In the genomic region with DNA sequence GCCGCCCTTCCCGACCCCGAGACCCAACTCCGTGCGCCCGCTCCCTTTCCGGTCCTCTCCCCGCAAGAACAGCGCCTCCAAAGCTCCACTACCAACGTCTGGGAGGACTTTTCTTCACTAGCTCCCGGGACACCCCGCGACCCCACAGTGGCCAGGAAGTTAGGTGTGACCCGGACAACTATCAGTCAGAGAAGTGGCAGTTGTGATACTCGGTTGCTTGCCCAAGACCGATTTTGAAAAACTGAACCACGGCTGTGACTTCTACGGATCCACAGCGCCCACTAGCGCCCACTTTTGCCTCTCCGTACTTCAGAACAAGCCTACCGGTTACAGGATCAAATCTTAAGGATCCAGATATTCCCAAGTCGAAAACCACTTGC, we compare ENCODE assay signal across 8 mouse cellular contexts. TPM values are rescaled to one million over a fixed set of nuclear protein-coding genes. Genes with fewer than 3 reads are reported as not detected.
DNase-seq lines count a peak whose midpoint lies in the region; ATAC-seq lines count a peak whose summit lies in the region.

No protein-coding gene starts in this region.

- no peaks in the 10 kb centered on the region for H3K9me3 ChIP-seq in intestine, embryonic 14.5 days (ENCODE audit: control insufficient read depth, low read length)

- H3K36me3 ChIP-seq in intestine, embryonic 14.5 days (ENCODE audit: control insufficient read depth, insufficient read depth, low read length) = peaks cover 27% of the 10 kb centered on the region

- peak overlapping the region; percentile 10 for H3K9ac ChIP-seq in intestine, embryonic 14.5 days (ENCODE audit: low read length)

- intact Hi-C loops in left cerebral cortex, postnatal 10 days (cut with DNase I) = loop anchor here (2.0 kb wide), 1 partner anchor 331 kb away; no protein-coding TSS in a partner anchor

- peak; percentile 8; the same call in 1 of the 2 replicates for ATAC-seq in intestine, embryonic 14.5 days (replicated peaks; ENCODE audit: low FRiP score, low TSS enrichment, low read depth)
- peak; percentile 71 for ATAC-seq in megakaryocyte progenitor cell, adult 5-6 weeks (replicated peaks; ENCODE audit: poor library complexity)

- WGBS in intestine, embryonic 14.5 days = 1% methylated on average over 23 of the region's 23 CpGs

- H3K4me1 ChIP-seq in intestine, embryonic 14.5 days (replicated peaks; ENCODE audit: control insufficient read depth, insufficient read depth, low read length) = peaks cover 4% of the 10 kb centered on the region; the same call in 1 of the 2 replicates

- peak; percentile 91 for DNase-seq in adrenal gland, adult 2 months
- DNase-seq in embryo, embryonic 11 days = peak; percentile 93
- DNase-seq in gastrocnemius, postnatal 25 days = peak; percentile 75
- DNase-seq in intestine, embryonic 14.5 days (ENCODE audit: low spot score) = peak; percentile 98
- DNase-seq in left cerebral cortex, postnatal 10 days (ENCODE audit: extremely low spot score in 1 of 2, low spot score in 2 of 2) = peak; percentile 89 to 90
- peak; percentile 91 to 94 for DNase-seq in right cerebral cortex, postnatal 10 days (ENCODE audit: low spot score in 2 of 2)
- DNase-seq in urinary bladder, postnatal 14 days (ENCODE audit: low spot score) = peak; percentile 91

- H3K27ac ChIP-seq in intestine, embryonic 14.5 days (ENCODE audit: low read depth) = peak overlapping the region; percentile 77; the same call in 1 of the 2 replicates

- H3K4me2 ChIP-seq in intestine, embryonic 14.5 days (ENCODE audit: low read length) = peak overlapping the region; percentile 53

- peak overlapping the region; percentile 75 for H3K4me3 ChIP-seq in intestine, embryonic 14.5 days (ENCODE audit: low read depth, low read length)

- H3K27me3 ChIP-seq in intestine, embryonic 14.5 days (replicated peaks; ENCODE audit: control insufficient read depth, insufficient read depth, low read length) = no peaks in the 10 kb centered on the region

RNA-seq across cellular contexts. Expression of a gene that starts 0.7 kb away (rescaled TPM):
- total RNA-seq in adrenal gland, adult 2 months (2021) = 10 to 100 TPM; 15.1 to 18.0 TPM
- 17.5 and 23.9 TPM in 2 replicates for polyA plus RNA-seq in adrenal gland, adult 2 months (2012; rRNA removed)
- 1 to 10 TPM; 6.3 to 6.9 TPM for total RNA-seq in gastrocnemius, postnatal 25 days (2021)
- 18.8 and 19.1 TPM in 2 replicates for polyA plus RNA-seq in intestine, embryonic 14.5 days (2014; fragmentation: Nextera tagmentation; extraction: Ambion mirVana)
- 10 to 100 TPM; 85.8 to 98.4 TPM for total RNA-seq in left cerebral cortex, postnatal 10 days (2021)
- total RNA-seq in megakaryocyte progenitor cell, adult 5-6 weeks (2015) = 0.15 and 0.35 TPM in 2 replicates
- total RNA-seq in megakaryocyte progenitor cell, adult 5-6 weeks (2017) = 0.24 and 0.50 TPM in 2 replicates

RNA-seq across cellular contexts. Expression of a gene that starts 28.6 kb away (rescaled TPM):
- 10 to 100 TPM; 56.6 to 59.4 TPM for total RNA-seq in adrenal gland, adult 2 months (2021)
- polyA plus RNA-seq in adrenal gland, adult 2 months (2012; rRNA removed) = 29.7 and 31.6 TPM in 2 replicates
- total RNA-seq in gastrocnemius, postnatal 25 days (2021) = 10 to 100 TPM; 27.5 to 28.1 TPM
- polyA plus RNA-seq in intestine, embryonic 14.5 days (2014; fragmentation: Nextera tagmentation; extraction: Ambion mirVana) = 134 and 135 TPM in 2 replicates
- 100 to 1,000 TPM in 1 of 2 experiments, 10 to 100 TPM in 1; 96.6 to 102 TPM for total RNA-seq in left cerebral cortex, postnatal 10 days (2021)
- 85.5 and 96.3 TPM in 2 replicates for total RNA-seq in megakaryocyte progenitor cell, adult 5-6 weeks (2015)
- total RNA-seq in megakaryocyte progenitor cell, adult 5-6 weeks (2017) = 97.6 and 140 TPM in 2 replicates

Comparison
In these comparisons a context has a peak if more than half of its experiments do, and no peak if none do; other contexts are left out.
1. Peak in every context shown above with its lines: DNase-seq, ATAC-seq, H3K4me3 ChIP-seq and H3K27ac ChIP-seq.
2. RNA of a gene that starts 0.7 kb away (total RNA-seq): 85.8 to 98.4 TPM in left cerebral cortex, postnatal 10 days, 15.1 to 18.0 TPM in adrenal gland, adult 2 months and 6.3 to 6.9 TPM in gastrocnemius, postnatal 25 days; 0.15 to 0.50 TPM in megakaryocyte progenitor cell, adult 5-6 weeks; every median in the first group is over 4 times any median in the second.